Mouse (Mus musculus) lung, embryonic 15.5 days (tissue): ENCODE data around the gene Malrd1. TPM values are rescaled to one million over a fixed set of nuclear protein-coding genes. Genes with fewer than 3 reads are reported as not detected.

ENCODE experiments used
- ATAC-seq: fragments of 200-750 bp; cut with Nextera tagmentation; 2 replicates; pipeline ENCODE4 v1.8.0; 2017; ENCODE audit warnings: moderate number of reproducible peaks, borderline replicate concordance; ENCODE audit not compliant: low FRiP score, low TSS enrichment; ENCODE audit errors: extremely low read depth
- H3K27ac ChIP-seq: fragments of 300-500 bp; sonication (generic); 2 replicates; pipeline ENCODE4 v1.5.1; 2015; ENCODE audit warnings: moderate library complexity, mild to moderate bottlenecking, inconsistent platforms
- H3K27me3 ChIP-seq: fragments of 300-500 bp; sonication (generic); 2 replicates; pipeline ENCODE4 v1.6.1; 2015; ENCODE audit warnings: inconsistent platforms
- H3K36me3 ChIP-seq: fragments of 300-500 bp; sonication (generic); 2 replicates; pipeline ENCODE4 v1.6.1; 2015; ENCODE audit warnings: inconsistent platforms
- H3K4me1 ChIP-seq: fragments of 300-500 bp; sonication (generic); 2 replicates; pipeline ENCODE4 v1.6.1; 2015; ENCODE audit warnings: inconsistent platforms
- H3K4me2 ChIP-seq: fragments of 300-500 bp; sonication (generic); 2 replicates; pipeline ENCODE4 v1.6.1; 2015; ENCODE audit warnings: inconsistent platforms, mild to moderate bottlenecking, moderate library complexity
- H3K4me3 ChIP-seq: fragments of 300-500 bp; sonication (generic); 2 replicates; pipeline ENCODE4 v1.5.1; 2015; ENCODE audit warnings: mild to moderate bottlenecking, inconsistent platforms
- H3K9ac ChIP-seq: fragments of 300-500 bp; sonication (generic); 2 replicates; pipeline ENCODE4 v1.6.1; 2015; ENCODE audit warnings: inconsistent platforms
- H3K9me3 ChIP-seq: fragments of 300-500 bp; sonication (generic); 2 replicates; pipeline ENCODE4 v1.6.1; 2016; ENCODE audit warnings: inconsistent platforms
- WGBS: fragments of 180-500 bp; shearing (Covaris S2); methylation state at CpG from one replicate; pipeline ENCODE4 v1.1.7; 2015; 5-methylcytosine and 5-hydroxymethylcytosine counted together
- polyA plus RNA-seq: library from polyadenylated mRNA; unstranded; fragments of >200 nt; fragmentation: Nextera tagmentation; extraction: Ambion mirVana; gene quantifications from 2 replicates; pipeline ENCODE4 v1.2.1, GENCODE M21; 2015

Gene Malrd1
- not detected in 2 replicates for polyA plus RNA-seq

- Histone ChIP-seq H3K9ac (no peak within 1 kb of the TSS), H3K36me3 (no peaks in the 10 kb centered on the region), H3K9me3 (no peaks in the 10 kb centered on the region), H3K27ac (no peak within 1 kb of the TSS), H3K27me3 (no peaks in the 10 kb centered on the region), H3K4me2 (no peak within 1 kb of the TSS), H3K4me3 (no peak within 1 kb of the TSS), H3K4me1 (no peaks in the 10 kb centered on the region)
- ATAC-seq: no peak
- WGBS: 68% methylated on average over 2 of the region's 2 CpGs
Measured at GRCm38 (mm10) chr2:15526241-15526924, at the start of gene Malrd1. Gene Malrd1, plus strand, starts transcription at chr2:15526479.

GRCm38 (mm10) chr2:15538643-15539042 lies 12.4 kb downstream of the Malrd1 start:
- WGBS: 52% methylated on average over 1 of the region's 1 CpGs
- ATAC-seq: 0 out of 2 replicates have a peak, but pooled peaks have one; percentile 42
- Histone ChIP-seq H3K4me2 (no peak overlapping the region), H3K27ac (no peak overlapping the region), H3K36me3 (no peaks in the 10 kb centered on the region), H3K27me3 (no peaks in the 10 kb centered on the region), H3K4me1 (no peaks in the 10 kb centered on the region), H3K4me3 (no peak overlapping the region), H3K9me3 (no peaks in the 10 kb centered on the region), H3K9ac (no peak overlapping the region)

DNA sequence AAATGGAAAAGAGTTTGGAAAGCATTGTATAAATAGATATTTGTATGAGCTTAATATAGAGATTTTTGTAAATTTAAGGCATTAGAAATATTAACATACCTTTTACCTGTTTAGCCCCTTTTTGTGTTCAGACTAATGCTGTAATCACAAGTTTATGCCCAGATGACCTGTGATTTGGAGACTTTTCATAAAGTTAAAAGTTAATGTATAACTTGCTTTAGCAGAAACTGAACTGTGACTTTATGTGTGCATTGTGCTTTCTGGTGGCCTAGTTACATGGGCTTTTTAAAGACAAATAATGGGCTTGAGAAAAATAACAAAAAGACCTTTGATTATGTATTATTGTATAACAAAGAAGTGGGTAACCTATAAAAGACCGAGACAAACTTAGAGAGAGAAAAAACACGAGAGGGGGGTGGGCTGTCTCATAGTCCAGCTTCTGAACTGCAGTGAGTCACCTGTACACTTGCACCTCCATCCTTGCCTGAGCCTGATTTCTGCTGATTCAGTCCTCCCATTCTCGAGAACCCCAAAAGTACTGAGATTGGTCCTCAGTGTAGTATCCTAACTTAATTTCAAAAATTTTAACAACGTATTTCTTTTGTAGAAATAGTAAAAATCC lies 87.2 kb downstream of the Malrd1 start:
- 54% methylated on average over 4 of the region's 4 CpGs for WGBS
- H3K4me1 ChIP-seq: no peaks in the 10 kb centered on the region
- H3K4me3 ChIP-seq: no peak overlapping the region
- H3K36me3 ChIP-seq: no peaks in the 10 kb centered on the region
- no peak for ATAC-seq
- H3K4me2 ChIP-seq: no peak overlapping the region
- no peaks in the 10 kb centered on the region for H3K9me3 ChIP-seq
- H3K27me3 ChIP-seq: no peaks in the 10 kb centered on the region
- H3K9ac ChIP-seq: no peak overlapping the region
- H3K27ac ChIP-seq: no peak overlapping the region

- H3K36me3 ChIP-seq: no peaks in the 10 kb centered on the region
- no peak overlapping the region for H3K9ac ChIP-seq
- H3K4me1 ChIP-seq: no peaks in the 10 kb centered on the region
- H3K4me3 ChIP-seq: no peak overlapping the region
- no peak overlapping the region for H3K4me2 ChIP-seq
- no peaks in the 10 kb centered on the region for H3K9me3 ChIP-seq
- no peak overlapping the region for H3K27ac ChIP-seq
- no peak for ATAC-seq
- no peaks in the 10 kb centered on the region for H3K27me3 ChIP-seq
- WGBS: 59% methylated on average over 5 of the region's 5 CpGs
Measured at GRCm38 (mm10) chr2:15614026-15614425, 87.7 kb downstream of the Malrd1 start.

DNA sequence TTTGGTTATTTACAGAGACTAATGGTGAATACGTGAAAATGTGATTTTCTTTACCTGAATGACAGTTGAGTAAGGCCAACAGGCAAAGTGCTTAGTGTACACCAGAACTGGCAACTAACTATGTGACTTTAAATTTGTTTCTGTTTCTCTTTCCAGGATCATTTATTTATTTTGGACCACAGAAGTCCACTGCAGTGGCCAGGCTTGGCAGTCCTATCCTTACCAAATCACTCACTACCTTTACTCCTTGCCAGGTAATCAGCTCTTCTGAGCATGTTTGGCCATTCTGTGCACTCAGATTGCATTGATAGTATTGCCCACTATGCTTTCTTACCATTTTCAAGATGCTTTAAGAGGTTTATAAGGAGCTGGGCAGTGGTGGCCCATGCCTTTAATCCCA lies 109.5 kb downstream of the Malrd1 start:
- no peak for ATAC-seq
- H3K9ac ChIP-seq: no peak overlapping the region
- H3K27ac ChIP-seq: no peak overlapping the region
- no peaks in the 10 kb centered on the region for H3K4me1 ChIP-seq
- H3K27me3 ChIP-seq: no peaks in the 10 kb centered on the region
- 72% methylated on average over 1 of the region's 1 CpGs for WGBS
- H3K9me3 ChIP-seq: no peaks in the 10 kb centered on the region
- H3K36me3 ChIP-seq: no peaks in the 10 kb centered on the region
- no peak overlapping the region for H3K4me3 ChIP-seq
- H3K4me2 ChIP-seq: no peak overlapping the region

GRCm38 (mm10) chr2:15643864-15644263 lies 117.6 kb downstream of the Malrd1 start:
- no peaks in the 10 kb centered on the region for H3K36me3 ChIP-seq
- H3K9ac ChIP-seq: no peak overlapping the region
- H3K27ac ChIP-seq: no peak overlapping the region
- H3K4me1 ChIP-seq: no peaks in the 10 kb centered on the region
- H3K9me3 ChIP-seq: no peaks in the 10 kb centered on the region
- H3K27me3 ChIP-seq: no peaks in the 10 kb centered on the region
- WGBS: 79% methylated on average over 1 of the region's 1 CpGs
- ATAC-seq: no peak
- H3K4me3 ChIP-seq: no peak overlapping the region
- H3K4me2 ChIP-seq: no peak overlapping the region

GRCm38 (mm10) chr2:15656388-15656787 lies 130.1 kb downstream of the Malrd1 start:
- H3K36me3 ChIP-seq: no peaks in the 10 kb centered on the region
- H3K4me1 ChIP-seq: no peaks in the 10 kb centered on the region
- no peak for ATAC-seq
- no peak overlapping the region for H3K4me3 ChIP-seq
- no peak overlapping the region for H3K9ac ChIP-seq
- 58% methylated on average over 1 of the region's 1 CpGs for WGBS
- no peaks in the 10 kb centered on the region for H3K27me3 ChIP-seq
- H3K27ac ChIP-seq: no peak overlapping the region
- H3K4me2 ChIP-seq: no peak overlapping the region
- H3K9me3 ChIP-seq: no peaks in the 10 kb centered on the region

DNA sequence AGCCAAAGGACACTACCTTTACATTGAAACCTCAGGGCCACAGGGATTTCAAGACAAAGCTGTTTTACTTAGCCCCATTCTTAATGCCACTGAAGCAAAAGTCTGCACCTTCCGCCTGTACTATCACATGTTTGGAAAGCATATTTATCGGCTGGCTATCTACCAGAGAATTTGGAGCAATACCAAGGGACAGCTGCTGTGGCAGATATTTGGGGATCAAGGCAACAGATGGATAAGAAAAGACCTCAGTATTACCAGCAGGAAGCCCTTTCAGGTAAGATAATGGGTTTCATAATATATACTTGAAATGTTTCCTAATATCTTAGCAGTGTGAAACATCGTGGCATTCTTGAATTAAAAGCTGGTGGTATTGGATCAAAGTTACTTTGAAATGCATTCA lies 176.7 kb downstream of the Malrd1 start:
- no peaks in the 10 kb centered on the region for H3K9me3 ChIP-seq
- H3K36me3 ChIP-seq: no peaks in the 10 kb centered on the region
- no peaks in the 10 kb centered on the region for H3K4me1 ChIP-seq
- H3K27ac ChIP-seq: no peak overlapping the region
- no peaks in the 10 kb centered on the region for H3K27me3 ChIP-seq
- WGBS: 79% methylated on average over 3 of the region's 3 CpGs
- H3K4me3 ChIP-seq: no peak overlapping the region
- ATAC-seq: no peak
- H3K4me2 ChIP-seq: no peak overlapping the region
- no peak overlapping the region for H3K9ac ChIP-seq

DNA sequence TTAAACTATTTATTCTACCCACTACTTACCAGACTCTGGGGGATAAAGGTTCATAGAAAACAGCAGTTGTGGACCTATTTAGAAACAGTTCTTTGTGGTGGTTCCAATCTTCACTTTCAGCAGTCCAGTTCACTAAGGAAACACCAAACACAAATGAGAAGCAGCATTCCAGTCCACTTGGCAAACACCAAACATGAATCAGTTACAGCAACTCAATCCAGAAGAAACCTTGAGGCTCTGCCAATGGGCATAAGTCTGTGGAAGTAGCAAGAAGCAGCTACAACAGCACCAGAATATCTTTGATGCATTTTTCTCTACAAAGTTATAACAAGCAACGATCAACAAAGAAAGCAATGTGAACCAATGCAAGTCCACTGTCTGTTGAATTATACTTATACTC lies 214.7 kb downstream of the Malrd1 start:
- Histone ChIP-seq H3K9ac (no peak overlapping the region), H3K27ac (no peak overlapping the region), H3K9me3 (no peaks in the 10 kb centered on the region), H3K4me2 (no peak overlapping the region), H3K4me3 (no peak overlapping the region), H3K27me3 (no peaks in the 10 kb centered on the region), H3K36me3 (no peaks in the 10 kb centered on the region), H3K4me1 (no peaks in the 10 kb centered on the region)
- 83% methylated on average over 1 of the region's 1 CpGs for WGBS
- no peak for ATAC-seq

- WGBS: 43% methylated on average over 4 of the region's 4 CpGs
- no peak overlapping the region for H3K27ac ChIP-seq
- no peak overlapping the region for H3K4me3 ChIP-seq
- H3K36me3 ChIP-seq: no peaks in the 10 kb centered on the region
- no peak for ATAC-seq
- H3K27me3 ChIP-seq: no peaks in the 10 kb centered on the region
- no peak overlapping the region for H3K4me2 ChIP-seq
- no peaks in the 10 kb centered on the region for H3K4me1 ChIP-seq
- no peak overlapping the region for H3K9ac ChIP-seq
- H3K9me3 ChIP-seq: no peaks in the 10 kb centered on the region
Measured at GRCm38 (mm10) chr2:15744979-15745688, 218.9 kb downstream of the Malrd1 start.

DNA sequence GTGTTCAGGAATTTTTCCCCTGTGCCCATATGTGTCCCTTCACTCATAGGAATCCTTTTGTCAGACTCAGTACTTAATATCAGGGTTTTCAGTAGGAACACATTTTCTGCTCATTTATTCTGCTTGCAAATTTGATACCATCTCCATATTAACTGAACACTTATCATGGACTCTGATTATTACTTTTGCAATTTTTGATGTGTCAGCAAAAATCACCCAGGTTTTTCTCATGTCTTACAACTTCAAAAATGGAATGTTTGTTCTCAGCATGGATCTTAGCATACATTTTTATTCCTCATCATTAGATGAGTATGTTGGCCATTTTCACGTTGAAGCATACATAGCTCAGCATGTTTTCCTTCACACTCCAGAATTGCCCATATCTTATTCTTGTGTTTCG lies 258.5 kb downstream of the Malrd1 start:
- Histone ChIP-seq H3K36me3 (no peaks in the 10 kb centered on the region), H3K9ac (no peak overlapping the region), H3K4me2 (no peak overlapping the region), H3K4me1 (no peaks in the 10 kb centered on the region), H3K27me3 (no peaks in the 10 kb centered on the region), H3K9me3 (no peaks in the 10 kb centered on the region), H3K27ac (no peak overlapping the region), H3K4me3 (no peak overlapping the region)
- ATAC-seq: no peak
- WGBS: 70% methylated on average over 2 of the region's 2 CpGs

DNA sequence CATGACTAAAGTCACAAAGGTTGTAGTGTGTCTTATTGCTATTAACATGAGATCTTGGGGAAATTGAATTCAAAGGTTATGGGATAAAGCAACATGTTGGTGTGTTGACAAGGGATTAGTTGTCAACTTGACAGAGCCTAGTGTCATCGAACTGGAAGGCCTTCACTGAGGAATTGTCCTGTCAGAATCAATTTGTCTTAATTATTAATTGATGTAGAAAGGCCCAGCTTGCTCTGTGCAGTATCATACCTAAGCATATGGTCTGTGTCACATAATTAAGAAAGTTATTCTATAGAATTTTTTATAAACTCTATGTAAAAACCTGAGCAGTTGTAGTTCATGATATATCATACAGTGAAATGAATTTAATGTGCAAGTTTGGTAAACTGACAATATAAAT lies 289.4 kb downstream of the Malrd1 start:
- Histone ChIP-seq H3K9me3 (no peaks in the 10 kb centered on the region), H3K9ac (no peak overlapping the region)
- WGBS: 51% methylated on average over 1 of the region's 1 CpGs

More for the DNA sequence above, 289.4 kb downstream of the Malrd1 start:
- no peak overlapping the region for H3K27ac ChIP-seq
- no peaks in the 10 kb centered on the region for H3K36me3 ChIP-seq
- H3K27me3 ChIP-seq: no peaks in the 10 kb centered on the region
- H3K4me2 ChIP-seq: no peak overlapping the region
- ATAC-seq: no peak
- no peaks in the 10 kb centered on the region for H3K4me1 ChIP-seq
- H3K4me3 ChIP-seq: no peak overlapping the region
